Mouse (Mus musculus) thymus, adult 2 months (tissue): Measurements from ENCODE around the gene Pdia6.

Experiments used
- CTCF ChIP-seq: fragments of 200-500 bp; IDR thresholded peaks from 2 replicates; pipeline ENCODE4 v1.5.1; 2012; ENCODE audit warnings: mild to moderate bottlenecking, control low read depth, low read length, moderate library complexity, borderline replicate concordance; ENCODE audit not compliant: control insufficient read depth, poor library complexity, insufficient read depth; ENCODE audit errors: extremely low read depth
- POLR2A ChIP-seq: fragments of 200-500 bp; IDR thresholded peaks from 2 replicates; pipeline ENCODE4 v1.6.1; 2012; ENCODE audit warnings: mild to moderate bottlenecking, low read length, control low read depth, moderate library complexity; ENCODE audit not compliant: control insufficient read depth, poor library complexity, insufficient read depth; ENCODE audit errors: extremely low read depth

DNA sequence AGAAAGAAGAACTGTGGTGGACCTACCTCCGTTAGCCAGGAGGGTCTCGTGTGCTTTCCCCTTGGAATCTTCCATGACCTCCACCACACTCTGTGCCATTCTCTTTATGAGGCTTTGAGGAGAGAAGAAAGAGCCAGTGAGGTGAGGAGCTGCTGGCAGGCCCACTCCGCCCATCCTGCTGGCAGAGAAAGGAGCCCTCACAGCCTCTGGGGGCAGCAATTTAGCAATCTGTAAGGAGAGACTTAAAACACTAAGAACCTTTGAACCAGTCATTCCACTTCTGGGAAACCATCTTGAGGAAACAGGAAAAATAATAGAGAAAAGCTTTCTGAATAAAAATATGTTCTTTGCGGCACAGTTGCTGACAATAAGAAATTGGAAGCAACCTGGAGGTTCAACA lies 41.9 kb downstream of the Pdia6 start:
- TF ChIP-seq CTCF (no peak), POLR2A (no peak)
